Mouse (Mus musculus) liver, embryonic 18 days (tissue): ENCODE measurements around the gene Fam166a. TPM values are rescaled to one million over a fixed set of nuclear protein-coding genes. Genes with fewer than 3 reads are reported as not detected.

ENCODE experiments used
- polyA plus RNA-seq: library from polyadenylated mRNA; depleted of rRNA; stranded (reverse); fragments of >200 nt; gene quantifications from 2 replicates; pipeline ENCODE4 v1.2.3, GENCODE M21; 2012; rRNA removed

Gene Fam166a
- polyA plus RNA-seq: not detected in 2 replicates

GRCm38 (mm10) chr2:25218445-25218844 is at the start of gene Fam166a:
Gene Fam166a (plus strand): TSS chr2:25218745.

GRCm38 (mm10) chr2:25180478-25180903 is 38.1 kb upstream of the Fam166a start, which contains the start of gene Nrarp:
Gene Nrarp (plus strand): TSS chr2:25180758.

GRCm38 (mm10) chr2:25196172-25196954 is 22.2 kb upstream of the Fam166a start, which contains the start of gene Tor4a:
Gene Tor4a (minus strand): TSS chr2:25196886.

GRCm38 (mm10) chr2:25211121-25211670 is 7.3 kb upstream of the Fam166a start, which contains the start of gene Nelfb:
Gene Nelfb (minus strand): TSS chr2:25211489.

GRCm38 (mm10) chr2:25214444-25214843 is 4.1 kb upstream of the Fam166a start, which contains the start of gene Stpg3:
Gene Stpg3 (minus strand): TSS chr2:25214637.

GRCm38 (mm10) chr2:25224492-25224765 is 5.9 kb downstream of the Fam166a start, which contains the start of gene Tubb4b:
Gene Tubb4b (minus strand): TSS chr2:25224702.

GRCm38 (mm10) chr2:25234050-25234449 is 15.5 kb downstream of the Fam166a start, which contains the start of gene Slc34a3:
Gene Slc34a3 (minus strand): TSS chr2:25234364.

GRCm38 (mm10) chr2:25236614-25237013 is 18.1 kb downstream of the Fam166a start, which contains the start of gene Rnf224:
Gene Rnf224 (minus strand): TSS chr2:25236787.

GRCm38 (mm10) chr2:25242101-25242506 is 23.6 kb downstream of the Fam166a start, which contains the start of the genes Rnf208 and Cysrt1:
Gene Rnf208 (plus strand): TSS chr2:25242255.
Gene Cysrt1 (minus strand): TSS chr2:25242452.

GRCm38 (mm10) chr2:25246183-25247072 is 27.9 kb downstream of the Fam166a start, which contains the start of gene AL732309.1:
Gene AL732309.1 (minus strand): TSS chr2:25246863.

GRCm38 (mm10) chr2:25255284-25255779 is 36.8 kb downstream of the Fam166a start, which contains the start of gene Tmem203:
Gene Tmem203 (plus strand): TSS chr2:25255439.

GRCm38 (mm10) chr2:25262291-25262767 is 43.8 kb downstream of the Fam166a start, which contains the start of gene Tprn:
Gene Tprn (plus strand): TSS chr2:25262618.

Other genes with a start within 250 kb of the Fam166a start
- gene Mrpl41, start 243.6 kb upstream of the Fam166a start, polyA plus RNA-seq: 38.0 and 42.6 TPM in 2 replicates
- gene Pnpla7, start 242.7 kb upstream of the Fam166a start, polyA plus RNA-seq: 18.9 and 24.4 TPM in 2 replicates
- gene Nsmf, start 164.4 kb upstream of the Fam166a start, polyA plus RNA-seq: 31.2 and 35.7 TPM in 2 replicates
- 36.7 and 53.2 TPM in 2 replicates for gene Entpd8, start 138.4 kb upstream of the Fam166a start, polyA plus RNA-seq
- gene Noxa1, start 123.6 kb upstream of the Fam166a start, polyA plus RNA-seq: 0.72 and 0.76 TPM in 2 replicates
- gene Nrarp, start 38.0 kb upstream of the Fam166a start, polyA plus RNA-seq: 2.5 and 3.5 TPM in 2 replicates
- 6.2 and 6.6 TPM in 2 replicates for gene Tor4a, start 21.9 kb upstream of the Fam166a start, polyA plus RNA-seq
- gene Nelfb, start 7.3 kb upstream of the Fam166a start, polyA plus RNA-seq: 17.8 and 19.8 TPM in 2 replicates
- gene Stpg3, start 4.1 kb upstream of the Fam166a start, polyA plus RNA-seq: not detected in 2 replicates
- gene Tubb4b, start 6.0 kb downstream of the Fam166a start, polyA plus RNA-seq: 344 and 395 TPM in 2 replicates
- 0.05 TPM in 1 of 2 replicates, not detected in the other for gene Slc34a3, start 15.6 kb downstream of the Fam166a start, polyA plus RNA-seq
- gene Rnf224, start 18.0 kb downstream of the Fam166a start, polyA plus RNA-seq: 0.02 TPM in 1 of 2 replicates, not detected in the other
- gene Rnf208, start 23.5 kb downstream of the Fam166a start, polyA plus RNA-seq: 0.78 TPM in 2 replicates
- gene Cysrt1, start 23.7 kb downstream of the Fam166a start, polyA plus RNA-seq: not detected in 2 replicates
- 4.5 and 4.6 TPM in 2 replicates for gene AL732309.1, start 28.1 kb downstream of the Fam166a start, polyA plus RNA-seq
- 12.7 and 14.9 TPM in 2 replicates for gene Tmem203, start 36.7 kb downstream of the Fam166a start, polyA plus RNA-seq
- 2.4 and 3.4 TPM in 2 replicates for gene Tprn, start 43.9 kb downstream of the Fam166a start, polyA plus RNA-seq
- 48.3 and 51.8 TPM in 2 replicates for gene Ssna1, start 53.7 kb downstream of the Fam166a start, polyA plus RNA-seq
- gene Anapc2, start 53.7 kb downstream of the Fam166a start, polyA plus RNA-seq: 19.6 and 21.3 TPM in 2 replicates
- not detected in 2 replicates for gene Tmem210, start 69.4 kb downstream of the Fam166a start, polyA plus RNA-seq
- 0.05 TPM in 1 of 2 replicates, not detected in the other for gene Lrrc26, start 71.2 kb downstream of the Fam166a start, polyA plus RNA-seq
- 0.01 TPM in 1 of 2 replicates, not detected in the other for gene Grin1, start 100.4 kb downstream of the Fam166a start, polyA plus RNA-seq
- gene Man1b1, start 113.6 kb downstream of the Fam166a start, polyA plus RNA-seq: 5.0 and 5.1 TPM in 2 replicates
- gene Dpp7, start 137.6 kb downstream of the Fam166a start, polyA plus RNA-seq: 16.5 and 17.1 TPM in 2 replicates
- gene Uap1l1, start 146.9 kb downstream of the Fam166a start, polyA plus RNA-seq: 7.3 and 8.2 TPM in 2 replicates
- gene Sapcd2, start 153.6 kb downstream of the Fam166a start, polyA plus RNA-seq: 8.4 and 10.1 TPM in 2 replicates
- gene Entpd2, start 177.1 kb downstream of the Fam166a start, polyA plus RNA-seq: 6.0 and 7.2 TPM in 2 replicates
- 6.9 and 7.6 TPM in 2 replicates for gene Npdc1, start 180.6 kb downstream of the Fam166a start, polyA plus RNA-seq
- gene Fut7, start 204.5 kb downstream of the Fam166a start, polyA plus RNA-seq: 0.87 and 0.96 TPM in 2 replicates
- 2.1 and 2.4 TPM in 2 replicates for gene Abca2, start 210.0 kb downstream of the Fam166a start, polyA plus RNA-seq
- gene Clic3, start 238.1 kb downstream of the Fam166a start, polyA plus RNA-seq: 1.8 and 2.3 TPM in 2 replicates
- 12.5 and 13.0 TPM in 2 replicates for gene Paxx, start 242.3 kb downstream of the Fam166a start, polyA plus RNA-seq